Mouse (Mus musculus): ENCODE measurements around the gene Atp6v1f. TPM values are rescaled to one million over a fixed set of nuclear protein-coding genes. Genes with fewer than 3 reads are reported as not detected.
A peak's percentile ranks its signal among the peaks of the same experiment; 100 is the strongest.

The Atp6v1f gene
- total and polyA plus RNA-seq, 2 experiments from 2014 or later = 279 to 362 TPM

DNA sequence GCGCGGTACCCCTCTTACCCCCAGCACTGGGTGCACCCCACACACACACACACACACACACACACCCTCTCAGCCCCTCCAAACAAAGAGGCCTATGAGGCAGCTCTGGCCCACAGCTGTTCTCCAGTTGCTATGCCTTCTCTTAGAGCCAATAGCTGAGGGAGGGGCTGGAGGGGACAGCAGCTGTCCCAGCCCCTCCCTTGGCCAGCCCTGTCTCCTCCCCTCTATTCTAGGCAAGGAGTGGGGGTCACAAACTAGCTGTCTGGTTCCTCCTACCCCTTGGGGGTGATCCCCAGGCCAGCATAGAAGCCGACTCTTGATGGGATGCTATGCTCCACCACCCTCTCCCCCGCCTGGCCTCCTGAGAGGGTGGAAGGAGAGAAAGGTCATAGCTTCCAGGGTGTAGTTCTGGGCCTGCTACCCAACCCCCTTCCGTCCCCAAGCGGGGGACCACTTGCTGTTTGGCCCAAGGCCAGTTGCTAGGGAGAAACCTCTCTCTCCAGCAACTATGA, 31.5 kb upstream of the Atp6v1f start:
- H3K9ac ChIP-seq = peak overlapping the region; percentile 4; the same call in 1 of the 2 replicates
- no peaks in the 10 kb centered on the region for H3K36me3 ChIP-seq (ENCODE audit: insufficient read depth)
- H3K27ac ChIP-seq (ENCODE audit: low read depth, low read length) = peak overlapping the region; percentile 21; the same call in 1 of the 2 replicates
- 18% methylated on average over 6 of the region's 6 CpGs for WGBS
- H3K27me3 ChIP-seq (ENCODE audit: insufficient read depth, low read length) = peaks cover 29% of the 10 kb centered on the region
- no peak for DNase-seq
- 0 out of 2 replicates have a peak overlapping the region, but pooled peaks have one; percentile 23 for H3K4me2 ChIP-seq (ENCODE audit: low read depth)
- 0 out of 2 replicates have a peak, but pooled peaks cover 8% of the 10 kb centered on the region for H3K4me1 ChIP-seq (ENCODE audit: insufficient read depth)
- H3K9me3 ChIP-seq (ENCODE audit: low read length) = no peaks in the 10 kb centered on the region
- no peak overlapping the region for H3K4me3 ChIP-seq (ENCODE audit: low read depth, low read length)
- ATAC-seq = 0 out of 2 replicates have a peak, but pooled peaks have one; percentile 12
- no peak for TF ChIP-seq CTCF (IDR thresholded peaks at IDR 0.05; ENCODE audit: low read depth)

DNA sequence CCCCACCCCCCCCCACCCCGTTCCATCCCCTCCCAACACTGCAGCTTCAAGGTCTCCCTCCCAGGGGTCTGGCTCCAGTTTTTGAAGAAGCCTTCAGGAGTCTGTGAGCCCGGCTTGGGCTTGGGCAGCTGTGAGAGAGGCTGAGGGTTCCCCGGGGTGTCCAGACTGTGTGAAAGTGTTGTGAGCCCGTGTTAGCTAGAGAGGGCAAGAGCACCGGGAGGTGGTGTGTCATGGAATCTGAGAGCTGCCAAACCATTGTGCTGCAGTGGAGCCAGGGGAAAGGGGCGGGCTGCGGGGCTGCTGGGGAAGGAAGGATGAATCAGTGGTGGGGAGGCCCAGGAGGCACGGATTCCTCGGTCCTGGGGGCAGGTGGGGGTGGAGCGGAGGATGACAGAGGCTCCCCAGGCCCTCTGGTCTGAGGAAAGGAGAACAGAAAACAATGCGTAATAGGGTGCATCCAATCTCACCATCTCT, 31.0 kb upstream of the Atp6v1f start:
- Histone ChIP-seq H3K4me3 (ENCODE audit: low read depth, low read length) (no peak overlapping the region), H3K27me3 (ENCODE audit: insufficient read depth, low read length) (peaks cover 29% of the 10 kb centered on the region), H3K9ac (no peak overlapping the region), H3K4me1 (ENCODE audit: insufficient read depth) (0 out of 2 replicates have a peak, but pooled peaks cover 8% of the 10 kb centered on the region), H3K9me3 (ENCODE audit: low read length) (no peaks in the 10 kb centered on the region), H3K27ac (ENCODE audit: low read depth, low read length) (no peak overlapping the region), H3K36me3 (ENCODE audit: insufficient read depth) (no peaks in the 10 kb centered on the region), H3K4me2 (ENCODE audit: low read depth) (0 out of 2 replicates have a peak overlapping the region, but pooled peaks have one; percentile 23)
- DNase-seq = no peak
- no peak for TF ChIP-seq CTCF (IDR thresholded peaks at IDR 0.05; ENCODE audit: low read depth)
- 6% methylated on average over 11 of the region's 11 CpGs for WGBS
- peak; percentile 56 for ATAC-seq

DNA sequence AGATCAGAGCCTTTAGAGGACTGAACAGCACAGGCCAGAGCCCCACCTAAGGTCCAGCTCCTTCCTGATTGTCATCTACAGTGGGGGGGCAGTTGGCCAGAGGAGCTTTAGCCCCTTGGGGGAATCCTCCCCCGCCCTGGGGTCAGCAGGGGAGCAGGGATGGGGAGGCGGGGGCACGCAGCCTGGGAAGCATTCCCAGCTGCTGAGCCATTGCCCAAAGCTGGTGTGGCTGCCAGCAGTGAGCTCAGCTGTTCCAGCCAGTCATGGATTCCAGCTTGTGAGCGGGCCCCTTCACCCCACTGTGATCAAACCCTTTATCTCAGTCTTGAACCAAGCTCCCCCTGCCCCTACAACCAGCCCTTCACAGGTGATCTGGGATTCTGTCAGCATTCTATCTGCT, 28.3 kb upstream of the Atp6v1f start:
- no peaks in the 10 kb centered on the region for H3K9me3 ChIP-seq (ENCODE audit: low read length)
- DNase-seq (no peak), ATAC-seq (no peak)
- no peak overlapping the region for H3K4me2 ChIP-seq (ENCODE audit: low read depth)
- WGBS = 70% methylated on average over 4 of the region's 4 CpGs
- no peak for TF ChIP-seq CTCF (IDR thresholded peaks at IDR 0.05; ENCODE audit: low read depth)
- H3K9ac ChIP-seq = no peak overlapping the region
- H3K4me3 ChIP-seq (ENCODE audit: low read depth, low read length) = no peak overlapping the region
- H3K36me3 ChIP-seq (ENCODE audit: insufficient read depth) = no peaks in the 10 kb centered on the region
- no peaks in the 10 kb centered on the region for H3K4me1 ChIP-seq (ENCODE audit: insufficient read depth)
- H3K27me3 ChIP-seq (ENCODE audit: insufficient read depth, low read length) = peaks cover 6% of the 10 kb centered on the region
- no peak overlapping the region for H3K27ac ChIP-seq (ENCODE audit: low read depth, low read length)

DNA sequence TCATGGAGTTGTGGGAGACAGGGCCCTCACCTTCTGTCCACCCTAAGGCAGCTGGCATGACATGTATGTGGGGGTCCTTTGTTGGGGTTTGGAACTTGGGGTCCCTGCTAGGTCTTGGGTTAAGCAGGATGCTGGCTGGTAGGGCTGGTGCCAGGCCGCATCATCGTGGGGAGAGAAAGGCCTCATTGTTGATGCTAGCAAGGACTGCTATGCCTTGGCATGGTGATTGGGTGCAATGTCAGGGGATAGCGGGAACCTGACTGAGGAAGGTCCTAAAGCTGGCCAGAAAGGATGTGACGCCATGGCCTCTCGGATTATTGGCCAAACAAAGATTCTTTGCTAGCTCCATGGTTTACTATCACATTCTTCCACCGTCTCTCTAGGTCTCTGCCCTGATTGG, 27.7 kb upstream of the Atp6v1f start:
- Histone ChIP-seq H3K4me2 (ENCODE audit: low read depth) (no peak overlapping the region), H3K9ac (no peak overlapping the region), H3K27ac (ENCODE audit: low read depth, low read length) (no peak overlapping the region), H3K9me3 (ENCODE audit: low read length) (no peaks in the 10 kb centered on the region), H3K4me3 (ENCODE audit: low read depth, low read length) (no peak overlapping the region), H3K36me3 (ENCODE audit: insufficient read depth) (no peaks in the 10 kb centered on the region), H3K27me3 (ENCODE audit: insufficient read depth, low read length) (peaks cover under 1% of the 10 kb centered on the region; the same call in 1 of the 2 replicates), H3K4me1 (ENCODE audit: insufficient read depth) (no peaks in the 10 kb centered on the region)
- TF ChIP-seq CTCF (IDR thresholded peaks at IDR 0.05; ENCODE audit: low read depth) = no peak
- ATAC-seq (no peak), DNase-seq (no peak)
- 86% methylated on average over 6 of the region's 6 CpGs for WGBS

DNA sequence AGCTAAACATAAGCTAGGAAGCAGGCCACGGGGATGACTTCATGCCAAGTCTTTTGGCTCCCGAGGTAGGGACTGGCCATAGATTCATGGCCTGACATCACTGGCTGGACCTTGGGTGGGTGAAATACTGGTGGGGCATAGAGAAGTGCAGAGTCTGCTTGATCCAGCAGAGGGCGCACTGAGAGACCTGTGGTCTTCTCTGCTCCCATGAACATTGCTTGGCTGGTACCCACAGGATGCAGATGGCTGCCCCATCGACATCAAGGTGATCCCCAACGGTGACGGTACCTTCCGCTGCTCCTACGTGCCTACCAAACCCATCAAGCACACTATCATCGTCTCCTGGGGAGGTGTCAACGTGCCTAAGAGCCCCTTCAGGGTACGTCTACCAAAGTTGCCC, 22.7 kb upstream of the Atp6v1f start:
- 73% methylated on average over 11 of the region's 11 CpGs for WGBS
- peak; percentile 56 for TF ChIP-seq CTCF (IDR thresholded peaks at IDR 0.05; ENCODE audit: low read depth)
- Histone ChIP-seq H3K9ac (no peak overlapping the region), H3K4me1 (ENCODE audit: insufficient read depth) (no peaks in the 10 kb centered on the region), H3K36me3 (ENCODE audit: insufficient read depth) (no peaks in the 10 kb centered on the region), H3K9me3 (ENCODE audit: low read length) (no peaks in the 10 kb centered on the region), H3K4me3 (ENCODE audit: low read depth, low read length) (no peak overlapping the region), H3K4me2 (ENCODE audit: low read depth) (no peak overlapping the region), H3K27ac (ENCODE audit: low read depth, low read length) (no peak overlapping the region), H3K27me3 (ENCODE audit: insufficient read depth, low read length) (no peaks in the 10 kb centered on the region)
- ATAC-seq (no peak), DNase-seq (no peak)

DNA sequence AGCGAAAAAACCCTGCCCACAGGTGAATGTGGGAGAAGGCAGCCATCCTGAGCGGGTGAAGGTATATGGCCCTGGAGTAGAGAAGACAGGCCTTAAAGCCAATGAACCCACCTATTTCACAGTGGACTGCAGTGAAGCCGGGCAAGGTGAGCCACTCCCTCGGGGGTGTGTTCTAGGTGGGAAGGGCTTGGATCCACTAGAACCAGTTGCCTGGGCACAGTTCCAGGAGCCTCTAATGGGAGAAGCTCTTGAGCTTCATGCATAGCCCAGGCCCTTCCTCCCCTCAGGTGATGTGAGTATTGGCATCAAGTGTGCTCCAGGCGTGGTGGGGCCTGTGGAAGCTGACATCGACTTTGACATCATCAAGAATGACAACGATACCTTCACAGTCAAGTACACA, 22.2 kb upstream of the Atp6v1f start:
- no peak overlapping the region for H3K27ac ChIP-seq (ENCODE audit: low read depth, low read length)
- H3K4me1 ChIP-seq (ENCODE audit: insufficient read depth) = no peaks in the 10 kb centered on the region
- DNase-seq = no peak
- H3K27me3 ChIP-seq (ENCODE audit: insufficient read depth, low read length) = no peaks in the 10 kb centered on the region
- H3K36me3 ChIP-seq (ENCODE audit: insufficient read depth) = no peaks in the 10 kb centered on the region
- H3K9ac ChIP-seq = no peak overlapping the region
- H3K4me3 ChIP-seq (ENCODE audit: low read depth, low read length) = no peak overlapping the region
- no peak for TF ChIP-seq CTCF (IDR thresholded peaks at IDR 0.05; ENCODE audit: low read depth)
- 93% methylated on average over 7 of the region's 7 CpGs for WGBS
- ATAC-seq = no peak
- H3K9me3 ChIP-seq (ENCODE audit: low read length) = no peaks in the 10 kb centered on the region
- H3K4me2 ChIP-seq (ENCODE audit: low read depth) = no peak overlapping the region

DNA sequence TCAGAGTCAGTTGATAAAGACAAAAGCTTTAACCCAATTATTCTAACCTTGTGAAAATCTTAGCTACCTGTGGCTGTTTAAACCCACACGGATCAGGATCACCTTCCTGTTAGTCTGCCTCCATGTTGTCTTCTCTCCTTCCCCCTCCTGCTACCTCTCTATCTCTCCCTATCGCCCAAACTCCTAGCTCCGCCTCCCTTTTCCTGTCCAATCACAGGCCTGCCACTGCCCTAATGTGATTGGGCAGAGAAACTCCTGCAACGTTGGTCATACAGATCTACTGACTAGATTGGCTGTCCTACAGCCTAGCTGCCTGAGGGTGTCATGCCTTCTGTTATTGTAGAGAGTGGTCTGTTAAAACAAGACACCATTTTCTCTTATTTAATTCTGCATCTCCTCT, 17.7 kb upstream of the Atp6v1f start:
- Histone ChIP-seq H3K9ac (no peak overlapping the region), H3K27ac (ENCODE audit: low read depth, low read length) (no peak overlapping the region), H3K27me3 (ENCODE audit: insufficient read depth, low read length) (no peaks in the 10 kb centered on the region), H3K36me3 (ENCODE audit: insufficient read depth) (no peaks in the 10 kb centered on the region), H3K4me1 (ENCODE audit: insufficient read depth) (no peaks in the 10 kb centered on the region), H3K9me3 (ENCODE audit: low read length) (no peaks in the 10 kb centered on the region), H3K4me3 (ENCODE audit: low read depth, low read length) (no peak overlapping the region), H3K4me2 (ENCODE audit: low read depth) (no peak overlapping the region)
- 34% methylated on average over 4 of the region's 4 CpGs for WGBS
- no peak for TF ChIP-seq CTCF (IDR thresholded peaks at IDR 0.05; ENCODE audit: low read depth)
- ATAC-seq = peak; percentile 65; the same call in 1 of the 2 replicates
- no peak for DNase-seq

Measured in forebrain, postnatal 0 days (tissue).